Mouse (Mus musculus): ENCODE measurements around the gene Trim14. TPM values are rescaled to one million over a fixed set of nuclear protein-coding genes. Genes with fewer than 3 reads are reported as not detected.
A peak's percentile ranks its signal among the peaks of the same experiment; 100 is the strongest.

Gene Trim14
- polyA plus RNA-seq, 1 experiment, result 26.9 TPM

- Histone ChIP-seq H3K36me3 (ENCODE audit: control insufficient read depth, insufficient read depth, low read length) (peaks cover 8% of the 10 kb centered on the region), H3K27me3 (ENCODE audit: control insufficient read depth, insufficient read depth, low read length) (no peaks in the 10 kb centered on the region), H3K27ac (ENCODE audit: insufficient read depth, low read length) (no peak overlapping the region), H3K4me1 (ENCODE audit: control insufficient read depth, insufficient read depth, insufficient read length) (peaks cover 24% of the 10 kb centered on the region; the same call in 1 of the 2 replicates), H3K4me3 (ENCODE audit: extremely low read depth, insufficient read depth, insufficient read length) (no peak overlapping the region)
- no peak for TF ChIP-seq CTCF (IDR thresholded peaks at IDR 0.05; ENCODE audit: extremely low read depth, insufficient read depth, insufficient read length, insufficient replicate concordance)
- no peak for TF ChIP-seq POLR2A (IDR thresholded peaks at IDR 0.05; ENCODE audit: low read depth, low read length)
- DNase-seq (ENCODE audit: low read depth in 1 of 2, low spot score in 2 of 2), result no peak
- 70% methylated on average over 3 of the region's 3 CpGs for WGBS
These were observed 78.8 kb downstream of the Trim14 start for GRCm38 (mm10) chr4:46457186-46457585.

GRCm38 (mm10) chr4:46456762-46457161 is 79.2 kb downstream of the Trim14 start:
- H3K4me1 ChIP-seq (ENCODE audit: control insufficient read depth, insufficient read depth, insufficient read length), result peaks cover 24% of the 10 kb centered on the region; the same call in 1 of the 2 replicates

GRCm38 (mm10) chr4:46454097-46454864 is 81.7 kb downstream of the Trim14 start:
- WGBS, result 45% methylated on average over 5 of the region's 5 CpGs
- Histone ChIP-seq H3K4me3 (ENCODE audit: extremely low read depth, insufficient read depth, insufficient read length) (no peak overlapping the region), H3K27me3 (ENCODE audit: control insufficient read depth, insufficient read depth, low read length) (no peaks in the 10 kb centered on the region), H3K4me1 (ENCODE audit: control insufficient read depth, insufficient read depth, insufficient read length) (peaks cover 24% of the 10 kb centered on the region; the same call in 1 of the 2 replicates), H3K36me3 (ENCODE audit: control insufficient read depth, insufficient read depth, low read length) (no peaks in the 10 kb centered on the region), H3K27ac (ENCODE audit: insufficient read depth, low read length) (no peak overlapping the region)
- no peak for TF ChIP-seq POLR2A (IDR thresholded peaks at IDR 0.05; ENCODE audit: low read depth, low read length)
- no peak for DNase-seq (ENCODE audit: low read depth in 1 of 2, low spot score in 2 of 2)

More at GRCm38 (mm10) chr4:46456762-46457161, 79.2 kb downstream of the Trim14 start:
- no peak for TF ChIP-seq CTCF (IDR thresholded peaks at IDR 0.05; ENCODE audit: extremely low read depth, insufficient read depth, insufficient read length, insufficient replicate concordance)
- 50% methylated on average over 4 of the region's 4 CpGs for WGBS
- no peaks in the 10 kb centered on the region for H3K27me3 ChIP-seq (ENCODE audit: control insufficient read depth, insufficient read depth, low read length)
- no peak overlapping the region for H3K4me3 ChIP-seq (ENCODE audit: extremely low read depth, insufficient read depth, insufficient read length)
- H3K36me3 ChIP-seq (ENCODE audit: control insufficient read depth, insufficient read depth, low read length), result peaks cover 8% of the 10 kb centered on the region
- DNase-seq (ENCODE audit: low read depth in 1 of 2, low spot score in 2 of 2), result no peak
- no peak overlapping the region for H3K27ac ChIP-seq (ENCODE audit: insufficient read depth, low read length)

GRCm38 (mm10) chr4:46452855-46453719 is 82.9 kb downstream of the Trim14 start:
- WGBS, result 22% methylated on average over 13 of the region's 13 CpGs
- Histone ChIP-seq H3K4me3 (ENCODE audit: extremely low read depth, insufficient read depth, insufficient read length) (peak overlapping the region; percentile 86), H3K27me3 (ENCODE audit: control insufficient read depth, insufficient read depth, low read length) (no peaks in the 10 kb centered on the region), H3K4me1 (ENCODE audit: control insufficient read depth, insufficient read depth, insufficient read length) (peaks cover 20% of the 10 kb centered on the region; the same call in 1 of the 2 replicates), H3K36me3 (ENCODE audit: control insufficient read depth, insufficient read depth, low read length) (no peaks in the 10 kb centered on the region), H3K27ac (ENCODE audit: insufficient read depth, low read length) (peak overlapping the region; percentile 98)
- no peak for DNase-seq (ENCODE audit: low read depth in 1 of 2, low spot score in 2 of 2)
- no peak for TF ChIP-seq CTCF (IDR thresholded peaks at IDR 0.05; ENCODE audit: extremely low read depth, insufficient read depth, insufficient read length, insufficient replicate concordance)
- TF ChIP-seq POLR2A (IDR thresholded peaks at IDR 0.05; ENCODE audit: low read depth, low read length), result no peak

GRCm38 (mm10) chr4:46452481-46452850 is 83.5 kb downstream of the Trim14 start:
- TF ChIP-seq POLR2A (IDR thresholded peaks at IDR 0.05; ENCODE audit: low read depth, low read length), result peak; percentile 42
- TF ChIP-seq CTCF (IDR thresholded peaks at IDR 0.05; ENCODE audit: extremely low read depth, insufficient read depth, insufficient read length, insufficient replicate concordance), result no peak
- peaks cover 20% of the 10 kb centered on the region; the same call in 1 of the 2 replicates for H3K4me1 ChIP-seq (ENCODE audit: control insufficient read depth, insufficient read depth, insufficient read length)

GRCm38 (mm10) chr4:46451758-46452480 is 84.0 kb downstream of the Trim14 start:
- Histone ChIP-seq H3K4me1 (ENCODE audit: control insufficient read depth, insufficient read depth, insufficient read length) (peaks cover 16% of the 10 kb centered on the region; the same call in 1 of the 2 replicates), H3K27me3 (ENCODE audit: control insufficient read depth, insufficient read depth, low read length) (no peaks in the 10 kb centered on the region), H3K27ac (ENCODE audit: insufficient read depth, low read length) (peak overlapping the region; percentile 98), H3K4me3 (ENCODE audit: extremely low read depth, insufficient read depth, insufficient read length) (peak overlapping the region; percentile 86), H3K36me3 (ENCODE audit: control insufficient read depth, insufficient read depth, low read length) (no peaks in the 10 kb centered on the region)
- no peak for TF ChIP-seq CTCF (IDR thresholded peaks at IDR 0.05; ENCODE audit: extremely low read depth, insufficient read depth, insufficient read length, insufficient replicate concordance)
- no peak; the same call in 1 of the 2 replicates for TF ChIP-seq POLR2A (IDR thresholded peaks at IDR 0.05; ENCODE audit: low read depth, low read length)
- peak in 1 of 2 experiments; percentile 67 for DNase-seq (ENCODE audit: low read depth in 1 of 2, low spot score in 2 of 2)
- under 1% methylated on average over 105 of the region's 111 CpGs for WGBS

More at GRCm38 (mm10) chr4:46452481-46452850, 83.5 kb downstream of the Trim14 start:
- DNase-seq (ENCODE audit: low read depth in 1 of 2, low spot score in 2 of 2), result peak; percentile 50 to 52
- Histone ChIP-seq H3K27me3 (ENCODE audit: control insufficient read depth, insufficient read depth, low read length) (no peaks in the 10 kb centered on the region), H3K4me3 (ENCODE audit: extremely low read depth, insufficient read depth, insufficient read length) (peak overlapping the region; percentile 86), H3K36me3 (ENCODE audit: control insufficient read depth, insufficient read depth, low read length) (no peaks in the 10 kb centered on the region), H3K27ac (ENCODE audit: insufficient read depth, low read length) (peak overlapping the region; percentile 98)
- under 1% methylated on average over 19 of the region's 19 CpGs for WGBS

Measured in spleen, adult 2 months (tissue).